Mouse (Mus musculus) spleen, adult 2 months (tissue): ENCODE measurements around the gene Adamts4.

Experiments used
- CTCF ChIP-seq: fragments of 200-500 bp; IDR thresholded peaks from 2 replicates; pipeline ENCODE4 v1.5.1; 2011; ENCODE audit warnings: mild to moderate bottlenecking, inconsistent platforms; ENCODE audit not compliant: insufficient read depth, insufficient read length, insufficient replicate concordance; ENCODE audit errors: extremely low read depth
- POLR2A ChIP-seq: fragments of 200-500 bp; IDR thresholded peaks from 2 replicates; pipeline ENCODE4 v1.6.1; 2011; ENCODE audit warnings: low read depth, low read length, inconsistent platforms

DNA sequence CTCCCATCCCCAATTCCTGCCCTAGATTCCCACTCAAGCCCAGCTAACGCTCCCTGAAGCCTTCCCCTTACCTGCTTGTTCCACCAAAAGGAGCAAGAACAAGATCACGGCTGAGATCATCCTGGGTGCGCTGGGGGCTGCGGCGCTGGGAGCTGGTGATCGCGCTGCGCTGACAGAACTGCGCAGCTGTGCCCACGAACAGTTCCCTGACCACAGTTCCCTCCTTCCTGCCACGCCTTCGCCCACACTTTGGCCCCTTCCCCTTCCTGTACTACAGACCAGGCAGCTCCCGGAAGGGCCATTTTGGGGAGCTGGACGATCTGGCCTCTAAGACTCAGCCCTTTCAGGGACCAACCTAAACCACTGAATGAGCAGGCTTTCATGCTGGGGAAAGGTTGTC lies 16.1 kb upstream of the Adamts4 start, which contains the start of gene Fcer1g:
- no peak for TF ChIP-seq CTCF
- TF ChIP-seq POLR2A: no peak
